Mouse (Mus musculus) midbrain, embryonic 14.5 days (tissue): ENCODE results near the gene Smpd4. TPM values are rescaled to one million over a fixed set of nuclear protein-coding genes. Genes with fewer than 3 reads are reported as not detected.

Source experiments
- ATAC-seq: fragments of 200-750 bp; cut with Nextera tagmentation; 2 replicates; pipeline ENCODE4 v1.8.0; 2017; ENCODE audit warnings: moderate number of reproducible peaks, moderate library complexity; ENCODE audit not compliant: low FRiP score, low TSS enrichment
- DNase-seq: peaks from one replicate; pipeline ENCODE4 v3.0.0-alpha.2; 2015
- H3K27ac ChIP-seq: fragments of 300-500 bp; sonication (generic); replicated peaks from 2 replicates; pipeline ENCODE4 v1.5.1; 2014; ENCODE audit warnings: mild to moderate bottlenecking, low read depth, low read length, moderate library complexity
- H3K27me3 ChIP-seq: fragments of 300-500 bp; sonication (generic); 2 replicates; pipeline ENCODE4 v1.6.1; 2014; ENCODE audit warnings: low read length, control low read depth, mixed read lengths; ENCODE audit not compliant: control insufficient read depth, insufficient read depth
- H3K36me3 ChIP-seq: fragments of 300-500 bp; sonication (generic); 2 replicates; pipeline ENCODE4 v1.6.1; 2014; ENCODE audit warnings: low read length, control low read depth; ENCODE audit not compliant: control insufficient read depth, insufficient read depth
- H3K4me1 ChIP-seq: fragments of 300-500 bp; sonication (generic); 2 replicates; pipeline ENCODE4 v1.6.1; 2014; ENCODE audit warnings: mild to moderate bottlenecking, antibody characterized with exemption, low read length, control low read depth; ENCODE audit not compliant: control insufficient read depth, insufficient read depth
- H3K4me2 ChIP-seq: fragments of 300-500 bp; sonication (generic); 2 replicates; pipeline ENCODE4 v1.6.1; 2014; ENCODE audit warnings: mild to moderate bottlenecking, low read length, moderate library complexity
- H3K4me3 ChIP-seq: fragments of 300-500 bp; sonication (generic); replicated peaks from 2 replicates; pipeline ENCODE4 v1.5.1; 2014; ENCODE audit warnings: low read depth, low read length
- H3K9ac ChIP-seq: fragments of 300-500 bp; sonication (generic); replicated peaks from 2 replicates; pipeline ENCODE4 v1.6.1; 2014; ENCODE audit warnings: mild to moderate bottlenecking, low read length, moderate library complexity
- H3K9me3 ChIP-seq: fragments of 300-500 bp; sonication (generic); 2 replicates; pipeline ENCODE4 v1.6.1; 2016; ENCODE audit warnings: low read length, control low read depth, mixed read lengths; ENCODE audit not compliant: control insufficient read depth
- WGBS: fragments of 180-500 bp; shearing (Covaris S2); extraction: QIAGEN DNeasy Blood & Tissue Kit; methylation state at CpG from one replicate; pipeline ENCODE4 v1.1.7; 2014; 5-methylcytosine and 5-hydroxymethylcytosine counted together
- polyA plus RNA-seq: library from polyadenylated mRNA; unstranded; fragments of >200 nt; fragmentation: Nextera tagmentation; extraction: Ambion mirVana; gene quantifications from 2 replicates; pipeline ENCODE4 v1.2.1, GENCODE M21; 2014

Smpd4 gene
- polyA plus RNA-seq, 1 experiment from 2014 or later, result 29.3 TPM

GRCm38 (mm10) chr16:17654188-17654795, 35.1 kb downstream of the Smpd4 start:
- Histone ChIP-seq H3K27me3 (no peaks in the 10 kb centered on the region), H3K9me3 (no peaks in the 10 kb centered on the region), H3K4me3 (no peak overlapping the region), H3K4me2 (no peak overlapping the region), H3K9ac (no peak overlapping the region), H3K36me3 (peaks cover 70% of the 10 kb centered on the region), H3K4me1 (no peaks in the 10 kb centered on the region), H3K27ac (no peak overlapping the region)
- 88% methylated on average over 4 of the region's 4 CpGs for WGBS
- no peak for ATAC-seq
- no peak for DNase-seq

DNA sequence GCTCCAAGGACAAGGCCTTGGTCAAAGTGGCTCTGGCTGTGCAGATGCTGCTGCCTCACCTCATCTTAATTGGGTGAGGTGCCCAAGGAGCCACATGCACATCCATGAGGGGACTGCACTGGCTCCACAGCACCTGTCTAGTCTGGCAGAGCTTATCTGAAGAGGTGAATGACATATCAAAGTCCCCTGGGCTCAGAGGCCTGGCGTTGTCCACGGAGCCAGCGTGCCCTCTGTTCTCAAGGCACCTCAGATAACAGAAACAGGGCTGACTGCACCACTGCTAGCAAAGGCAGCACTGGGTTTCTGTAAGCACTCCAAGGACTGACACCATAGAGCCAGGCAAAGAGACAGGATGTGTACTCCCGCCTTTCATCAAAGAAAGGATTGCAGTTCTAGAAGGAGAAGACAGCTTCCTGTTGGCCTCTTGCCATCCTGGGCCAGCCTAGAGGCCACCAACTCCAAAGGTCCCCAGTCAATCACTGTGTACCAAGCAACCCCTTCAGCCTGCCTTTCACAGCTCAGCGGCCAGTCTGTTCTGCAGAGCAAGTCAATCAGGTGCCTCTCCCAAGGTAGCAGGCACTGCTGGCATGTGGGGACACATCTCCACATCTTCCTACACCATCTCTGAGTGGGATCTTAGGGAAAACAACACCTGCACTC, 37.2 kb downstream of the Smpd4 start:
- Histone ChIP-seq H3K4me2 (no peak overlapping the region), H3K27me3 (no peaks in the 10 kb centered on the region), H3K9me3 (no peaks in the 10 kb centered on the region), H3K36me3 (peaks cover 66% of the 10 kb centered on the region), H3K27ac (no peak overlapping the region), H3K9ac (no peak overlapping the region), H3K4me3 (no peak overlapping the region), H3K4me1 (no peaks in the 10 kb centered on the region)
- 93% methylated on average over 5 of the region's 5 CpGs for WGBS
- ATAC-seq (no peak), DNase-seq (no peak)

- H3K9me3 ChIP-seq, result no peaks in the 10 kb centered on the region
- no peak for DNase-seq
- no peak overlapping the region for H3K9ac ChIP-seq
- ATAC-seq, result no peak
- H3K27ac ChIP-seq, result no peak overlapping the region
- H3K4me2 ChIP-seq, result no peak overlapping the region
- H3K4me1 ChIP-seq, result no peaks in the 10 kb centered on the region
- no peaks in the 10 kb centered on the region for H3K27me3 ChIP-seq
- H3K36me3 ChIP-seq, result peaks cover 69% of the 10 kb centered on the region
- no peak overlapping the region for H3K4me3 ChIP-seq
These were observed 46.4 kb downstream of the Smpd4 start for GRCm38 (mm10) chr16:17665568-17665967.

- Histone ChIP-seq H3K27me3 (no peaks in the 10 kb centered on the region), H3K4me1 (no peaks in the 10 kb centered on the region), H3K4me3 (no peak overlapping the region), H3K4me2 (no peak overlapping the region), H3K36me3 (peaks cover 87% of the 10 kb centered on the region), H3K9ac (no peak overlapping the region), H3K27ac (no peak overlapping the region), H3K9me3 (no peaks in the 10 kb centered on the region)
- ATAC-seq (no peak), DNase-seq (no peak)
These were observed 50.7 kb downstream of the Smpd4 start for GRCm38 (mm10) chr16:17669886-17670285.

Other genes with a start within 250 kb of the Smpd4 start
- gene Snap29, start 213.4 kb upstream of the Smpd4 start, polyA plus RNA-seq, result 10.7 and 16.2 TPM in 2 replicates
- 65.2 and 77.6 TPM in 2 replicates for gene Pi4ka, start 213.0 kb upstream of the Smpd4 start, polyA plus RNA-seq
- gene Crkl, start 167.4 kb upstream of the Smpd4 start, polyA plus RNA-seq, result 76.3 and 85.4 TPM in 2 replicates
- gene Aifm3, start 129.7 kb upstream of the Smpd4 start, polyA plus RNA-seq, result 4.4 and 4.7 TPM in 2 replicates
- 117 and 121 TPM in 2 replicates for gene Lztr1, start 110.7 kb upstream of the Smpd4 start, polyA plus RNA-seq
- gene Thap7, start 88.2 kb upstream of the Smpd4 start, polyA plus RNA-seq, result 59.5 and 62.1 TPM in 2 replicates
- gene Lrrc74b, start 58.1 kb upstream of the Smpd4 start, polyA plus RNA-seq, result 0.66 and 0.95 TPM in 2 replicates
- 1.5 and 1.9 TPM in 2 replicates for gene P2rx6, start 57.5 kb upstream of the Smpd4 start, polyA plus RNA-seq
- 25.0 and 32.4 TPM in 2 replicates for gene Slc7a4, start 36.1 kb upstream of the Smpd4 start, polyA plus RNA-seq
- 9.4 and 9.6 TPM in 2 replicates for gene Ccdc74a, start 27.1 kb downstream of the Smpd4 start, polyA plus RNA-seq
- 37.2 and 39.8 TPM in 2 replicates for gene Med15, start 113.5 kb downstream of the Smpd4 start, polyA plus RNA-seq
- 75.5 and 75.6 TPM in 2 replicates for gene Klhl22, start 140.3 kb downstream of the Smpd4 start, polyA plus RNA-seq
- 0.55 and 1.0 TPM in 2 replicates for gene Scarf2, start 177.9 kb downstream of the Smpd4 start, polyA plus RNA-seq
- gene B830017H08Rik, start 213.8 kb downstream of the Smpd4 start, polyA plus RNA-seq, result 2.4 and 5.3 TPM in 2 replicates
- gene Car15, start 219.0 kb downstream of the Smpd4 start, polyA plus RNA-seq, result 3.8 and 3.9 TPM in 2 replicates